Comparison of ENCODE assay signal across 8 mouse cellular contexts in the genomic region with DNA sequence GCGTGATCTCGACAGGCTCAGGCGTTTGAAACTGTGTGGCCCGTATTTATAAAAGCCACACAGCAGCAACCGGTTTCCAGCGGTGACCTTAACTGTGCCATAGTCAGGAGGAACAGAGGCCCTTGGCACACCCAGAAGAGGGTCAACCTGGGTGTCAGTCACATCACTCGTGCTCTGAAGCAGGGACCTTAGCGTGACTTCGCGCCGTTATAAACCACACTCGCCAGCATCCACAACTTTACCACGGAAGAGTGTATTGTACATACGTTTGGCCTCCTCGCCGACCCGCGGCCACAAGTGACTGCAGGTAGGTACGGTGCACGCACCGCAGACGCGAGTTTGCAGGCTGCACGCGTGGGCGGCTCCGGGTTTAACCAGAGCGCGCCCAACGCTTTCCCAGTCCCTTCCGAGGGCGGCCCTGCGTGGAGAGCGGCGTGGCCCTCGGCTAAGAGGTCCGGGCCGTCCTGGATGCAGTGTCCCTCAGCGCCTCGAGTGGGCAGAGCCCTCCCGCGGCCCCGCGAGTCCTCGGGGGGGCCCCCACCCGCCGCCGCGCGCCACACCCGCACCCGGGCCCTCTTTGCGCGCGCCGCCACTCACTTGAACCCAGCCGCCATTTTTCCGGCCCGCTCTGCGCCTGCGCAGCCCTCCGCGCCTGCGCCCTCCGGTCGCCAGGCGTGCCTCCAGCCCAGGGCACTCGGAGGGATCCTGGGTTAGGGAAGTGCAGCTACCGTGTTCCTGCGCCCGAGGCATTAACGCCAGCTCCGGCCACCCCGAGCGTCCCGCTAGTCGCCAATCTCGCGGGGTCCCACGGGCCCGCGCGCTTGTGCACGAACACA. TPM values are rescaled to one million over a fixed set of nuclear protein-coding genes. Genes with fewer than 3 reads are reported as not detected.
DNase-seq lines count a peak whose midpoint lies in the region; ATAC-seq lines count a peak whose summit lies in the region.

No protein-coding gene starts in this region.

- peak overlapping the region; percentile 90 for H3K4me3 ChIP-seq in embryonic facial prominence, embryonic 11.5 days (ENCODE audit: low read depth, low read length)
- peak overlapping the region; percentile 91 for H3K4me3 ChIP-seq in midbrain, embryonic 11.5 days (ENCODE audit: low read depth, low read length)

- peak overlapping the region; percentile 94 for H3K9ac ChIP-seq in embryonic facial prominence, embryonic 11.5 days (replicated peaks; ENCODE audit: low read length)
- peak overlapping the region; percentile 95 for H3K9ac ChIP-seq in midbrain, embryonic 11.5 days (ENCODE audit: low read length)

- no peaks in the 10 kb centered on the region; the same call in 1 of the 2 replicates for H3K4me1 ChIP-seq in embryonic facial prominence, embryonic 11.5 days (ENCODE audit: control insufficient read depth, insufficient read depth, low read length)
- H3K4me1 ChIP-seq in midbrain, embryonic 11.5 days (ENCODE audit: control insufficient read depth, insufficient read depth, low read length): peaks cover 8% of the 10 kb centered on the region

- DNase-seq in cerebellum, adult 9-11 months: no peak
- peak; percentile 91 for DNase-seq in embryonic facial prominence, embryonic 11.5 days (ENCODE audit: low spot score)
- peak; percentile 99 for DNase-seq in heart, adult 11 months
- peak; percentile 85 for DNase-seq in kidney, adult 11 months
- DNase-seq in left cerebral cortex, postnatal 4 days: peak; percentile 93
- peak; percentile 99 for DNase-seq in midbrain, embryonic 11.5 days (ENCODE audit: low spot score, missing footprints)
- peak; percentile 94 for DNase-seq in right cerebral cortex, postnatal 4 days

- H3K27ac ChIP-seq in embryonic facial prominence, embryonic 11.5 days (replicated peaks; ENCODE audit: low read depth, low read length): peak overlapping the region; percentile 87
- peak overlapping the region; percentile 98 for H3K27ac ChIP-seq in midbrain, embryonic 11.5 days (ENCODE audit: low read depth, low read length)

- ATAC-seq in cerebellum, adult (ENCODE audit: insufficient number of reproducible peaks, low FRiP score, low TSS enrichment): peak; percentile 89
- peak; percentile 95 for ATAC-seq in embryonic facial prominence, embryonic 11.5 days (replicated peaks; ENCODE audit: insufficient number of reproducible peaks, low FRiP score, low TSS enrichment, low read depth)
- ATAC-seq in midbrain, embryonic 11.5 days (ENCODE audit: low FRiP score): peak; percentile 95

- no peaks in the 10 kb centered on the region for H3K9me3 ChIP-seq in embryonic facial prominence, embryonic 11.5 days (replicated peaks; ENCODE audit: control insufficient read depth, low read length)
- no peaks in the 10 kb centered on the region for H3K9me3 ChIP-seq in midbrain, embryonic 11.5 days (ENCODE audit: control insufficient read depth, low read length)

- WGBS in embryonic facial prominence, embryonic 11.5 days: under 1% methylated on average over 69 of the region's 84 CpGs
- whole genome bisulfite sequencing in midbrain, embryonic 11.5 days: under 1% methylated on average over 77 of the region's 84 CpGs

- H3K36me3 ChIP-seq in embryonic facial prominence, embryonic 11.5 days (replicated peaks; ENCODE audit: control insufficient read depth, insufficient read depth, low read depth, low read length): peaks cover 3% of the 10 kb centered on the region; the same call in 1 of the 2 replicates
- peaks cover 11% of the 10 kb centered on the region for H3K36me3 ChIP-seq in midbrain, embryonic 11.5 days (ENCODE audit: control insufficient read depth, insufficient read depth, low read length)

- peak overlapping the region; percentile 84 for H3K4me2 ChIP-seq in embryonic facial prominence, embryonic 11.5 days (ENCODE audit: low read depth, low read length)
- peak overlapping the region; percentile 88 for H3K4me2 ChIP-seq in midbrain, embryonic 11.5 days

- intact Hi-C loops in left cerebral cortex, postnatal 4 days (cut with DNase I): no loop called here

- H3K27me3 ChIP-seq in embryonic facial prominence, embryonic 11.5 days (ENCODE audit: control insufficient read depth, insufficient read depth, low read length): no peaks in the 10 kb centered on the region
- no peaks in the 10 kb centered on the region for H3K27me3 ChIP-seq in midbrain, embryonic 11.5 days (ENCODE audit: control insufficient read depth, insufficient read depth, low read length)

RNA-seq across cellular contexts. Expression of gene Exosc8, which starts 0.6 kb away (rescaled TPM):
- 165 and 176 TPM in 2 replicates for polyA plus RNA-seq in embryonic facial prominence, embryonic 11.5 days (2014; fragmentation: Nextera tagmentation; extraction: Ambion mirVana)
- 10 to 100 TPM; 53.9 to 60.7 TPM for total RNA-seq in left cerebral cortex, postnatal 4 days (2021)
- 147 and 155 TPM in 2 replicates for polyA plus RNA-seq in midbrain, embryonic 11.5 days (2014; fragmentation: Nextera tagmentation; extraction: Ambion mirVana)

RNA-seq across cellular contexts. Expression of gene Alg5, which starts 0.7 kb away (rescaled TPM):
- 45.9 and 46.1 TPM in 2 replicates for polyA plus RNA-seq in embryonic facial prominence, embryonic 11.5 days (2014; fragmentation: Nextera tagmentation; extraction: Ambion mirVana)
- 10 to 100 TPM; 24.5 to 31.4 TPM for total RNA-seq in left cerebral cortex, postnatal 4 days (2021)
- polyA plus RNA-seq in midbrain, embryonic 11.5 days (2014; fragmentation: Nextera tagmentation; extraction: Ambion mirVana): 40.5 and 46.4 TPM in 2 replicates

RNA-seq across cellular contexts. Expression of gene Gm21958, which starts 20.5 kb away (rescaled TPM):
- 1.1 and 1.9 TPM in 2 replicates for polyA plus RNA-seq in embryonic facial prominence, embryonic 11.5 days (2014; fragmentation: Nextera tagmentation; extraction: Ambion mirVana)
- not detected for total RNA-seq in left cerebral cortex, postnatal 4 days (2021)
- 0.61 TPM in 1 of 2 replicates, not detected in the other for polyA plus RNA-seq in midbrain, embryonic 11.5 days (2014; fragmentation: Nextera tagmentation; extraction: Ambion mirVana)

RNA-seq across cellular contexts. Expression of gene Smad9, which starts 20.8 kb away (rescaled TPM):
- polyA plus RNA-seq in embryonic facial prominence, embryonic 11.5 days (2014; fragmentation: Nextera tagmentation; extraction: Ambion mirVana): 1.2 TPM in 2 replicates
- 1 to 10 TPM; 2.8 to 3.1 TPM for total RNA-seq in left cerebral cortex, postnatal 4 days (2021)
- 0.07 and 0.27 TPM in 2 replicates for polyA plus RNA-seq in midbrain, embryonic 11.5 days (2014; fragmentation: Nextera tagmentation; extraction: Ambion mirVana)

RNA-seq across cellular contexts. Expression of gene Supt20, which starts 42.0 kb away (rescaled TPM):
- 126 TPM in 2 replicates for polyA plus RNA-seq in embryonic facial prominence, embryonic 11.5 days (2014; fragmentation: Nextera tagmentation; extraction: Ambion mirVana)
- 10 to 100 TPM; 72.3 to 75.3 TPM for total RNA-seq in left cerebral cortex, postnatal 4 days (2021)
- 117 and 129 TPM in 2 replicates for polyA plus RNA-seq in midbrain, embryonic 11.5 days (2014; fragmentation: Nextera tagmentation; extraction: Ambion mirVana)
